Mouse (Mus musculus) midbrain, embryonic 14.5 days (tissue): ENCODE results near the gene Nars2. TPM values are rescaled to one million over a fixed set of nuclear protein-coding genes. Genes with fewer than 3 reads are reported as not detected.
A peak's percentile ranks its signal among the peaks of the same experiment; 100 is the strongest.
"Not testable (repeated sequence)": the region's sequence is repeated elsewhere in the genome, so short reads cannot be mapped to it uniquely, and the experiment has no call there.

Experiments used
- ATAC-seq: fragments of 200-750 bp; cut with Nextera tagmentation; 2 replicates; pipeline ENCODE4 v1.8.0; 2017; ENCODE audit warnings: moderate number of reproducible peaks, moderate library complexity; ENCODE audit not compliant: low FRiP score, low TSS enrichment
- DNase-seq: peaks from one replicate; pipeline ENCODE4 v3.0.0-alpha.2; 2015
- H3K27ac ChIP-seq: fragments of 300-500 bp; sonication (generic); replicated peaks from 2 replicates; pipeline ENCODE4 v1.5.1; 2014; ENCODE audit warnings: mild to moderate bottlenecking, low read depth, low read length, moderate library complexity
- H3K27me3 ChIP-seq: fragments of 300-500 bp; sonication (generic); 2 replicates; pipeline ENCODE4 v1.6.1; 2014; ENCODE audit warnings: low read length, control low read depth, mixed read lengths; ENCODE audit not compliant: control insufficient read depth, insufficient read depth
- H3K36me3 ChIP-seq: fragments of 300-500 bp; sonication (generic); 2 replicates; pipeline ENCODE4 v1.6.1; 2014; ENCODE audit warnings: low read length, control low read depth; ENCODE audit not compliant: control insufficient read depth, insufficient read depth
- H3K4me1 ChIP-seq: fragments of 300-500 bp; sonication (generic); 2 replicates; pipeline ENCODE4 v1.6.1; 2014; ENCODE audit warnings: mild to moderate bottlenecking, antibody characterized with exemption, low read length, control low read depth; ENCODE audit not compliant: control insufficient read depth, insufficient read depth
- H3K4me2 ChIP-seq: fragments of 300-500 bp; sonication (generic); 2 replicates; pipeline ENCODE4 v1.6.1; 2014; ENCODE audit warnings: mild to moderate bottlenecking, low read length, moderate library complexity
- H3K4me3 ChIP-seq: fragments of 300-500 bp; sonication (generic); replicated peaks from 2 replicates; pipeline ENCODE4 v1.5.1; 2014; ENCODE audit warnings: low read depth, low read length
- H3K9ac ChIP-seq: fragments of 300-500 bp; sonication (generic); replicated peaks from 2 replicates; pipeline ENCODE4 v1.6.1; 2014; ENCODE audit warnings: mild to moderate bottlenecking, low read length, moderate library complexity
- H3K9me3 ChIP-seq: fragments of 300-500 bp; sonication (generic); 2 replicates; pipeline ENCODE4 v1.6.1; 2016; ENCODE audit warnings: low read length, control low read depth, mixed read lengths; ENCODE audit not compliant: control insufficient read depth
- WGBS: fragments of 180-500 bp; shearing (Covaris S2); extraction: QIAGEN DNeasy Blood & Tissue Kit; methylation state at CpG from one replicate; pipeline ENCODE4 v1.1.7; 2014; 5-methylcytosine and 5-hydroxymethylcytosine counted together
- polyA plus RNA-seq: library from polyadenylated mRNA; unstranded; fragments of >200 nt; fragmentation: Nextera tagmentation; extraction: Ambion mirVana; gene quantifications from 2 replicates; pipeline ENCODE4 v1.2.1, GENCODE M21; 2014

Nars2 gene
- polyA plus RNA-seq, 1 experiment from 2014 or later: 18.6 TPM

DNA sequence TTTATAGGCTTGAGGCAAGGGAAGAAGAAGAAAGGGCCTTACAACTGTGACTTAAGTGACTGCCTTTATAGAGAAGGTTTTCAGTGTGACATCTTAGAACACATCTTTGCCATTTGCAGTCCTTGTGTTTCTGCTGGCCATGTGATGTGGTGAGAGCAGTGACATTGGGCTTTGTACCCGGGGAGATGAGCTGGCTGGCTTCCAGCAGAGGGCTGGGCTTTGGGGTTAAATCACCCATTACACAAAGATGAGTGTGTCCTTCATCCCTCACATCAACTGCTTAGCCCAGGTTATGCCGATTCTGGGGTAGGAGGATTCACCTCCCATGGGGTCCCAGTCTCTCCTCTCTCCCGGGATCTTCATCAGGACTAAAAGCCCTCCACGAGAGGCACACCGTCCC lies 41.4 kb upstream of the Nars2 start:
- Histone ChIP-seq H3K36me3 (peaks cover 4% of the 10 kb centered on the region), H3K27ac (no peak overlapping the region), H3K9me3 (no peaks in the 10 kb centered on the region), H3K4me3 (no peak overlapping the region), H3K27me3 (peaks cover 3% of the 10 kb centered on the region; the same call in 1 of the 2 replicates), H3K4me1 (0 out of 2 replicates have a peak, but pooled peaks cover 9% of the 10 kb centered on the region), H3K9ac (no peak overlapping the region), H3K4me2 (no peak overlapping the region)
- DNase-seq: no peak
- ATAC-seq: no peak
- 68% methylated on average over 5 of the region's 5 CpGs for WGBS

DNA sequence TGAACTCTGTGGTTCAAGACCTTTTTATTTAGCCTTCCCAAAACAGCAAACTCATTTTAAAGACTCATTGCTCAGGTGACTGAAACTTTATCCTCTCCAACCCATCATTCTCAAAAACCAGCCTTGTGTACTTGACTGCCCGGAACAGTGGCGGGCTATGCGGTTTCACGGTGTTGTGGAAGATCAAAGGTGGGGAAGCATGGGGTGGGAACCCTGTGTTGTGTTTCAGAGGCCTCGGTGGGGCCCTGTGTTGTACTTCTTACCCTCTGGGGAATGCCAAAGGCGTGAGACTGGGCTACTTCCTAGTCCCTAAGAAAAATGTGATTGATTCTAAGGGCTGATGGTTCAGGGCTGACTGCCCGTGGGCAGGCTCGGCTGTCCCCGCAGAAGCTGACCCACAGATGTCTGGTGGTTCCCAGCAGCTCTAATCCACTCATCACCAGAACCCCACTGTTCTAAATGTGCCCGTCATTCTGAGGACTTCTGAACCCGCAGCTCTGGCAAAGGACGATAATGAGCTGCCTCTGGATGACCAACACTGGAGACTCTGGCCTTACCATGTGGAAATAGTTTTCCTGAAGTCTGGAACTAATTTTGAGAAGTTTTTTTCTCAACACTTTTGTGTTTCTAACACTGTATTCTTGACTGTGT lies 40.9 kb upstream of the Nars2 start:
- ATAC-seq (no peak), DNase-seq (no peak)
- H3K36me3 ChIP-seq: peaks cover 4% of the 10 kb centered on the region
- peaks cover 3% of the 10 kb centered on the region; the same call in 1 of the 2 replicates for H3K27me3 ChIP-seq
- 0 out of 2 replicates have a peak, but pooled peaks cover 4% of the 10 kb centered on the region for H3K4me1 ChIP-seq
- no peak overlapping the region for H3K4me2 ChIP-seq
- H3K27ac ChIP-seq: no peak overlapping the region
- H3K4me3 ChIP-seq: no peak overlapping the region
- H3K9me3 ChIP-seq: no peaks in the 10 kb centered on the region
- no peak overlapping the region for H3K9ac ChIP-seq
- WGBS: 51% methylated on average over 12 of the region's 12 CpGs

DNA sequence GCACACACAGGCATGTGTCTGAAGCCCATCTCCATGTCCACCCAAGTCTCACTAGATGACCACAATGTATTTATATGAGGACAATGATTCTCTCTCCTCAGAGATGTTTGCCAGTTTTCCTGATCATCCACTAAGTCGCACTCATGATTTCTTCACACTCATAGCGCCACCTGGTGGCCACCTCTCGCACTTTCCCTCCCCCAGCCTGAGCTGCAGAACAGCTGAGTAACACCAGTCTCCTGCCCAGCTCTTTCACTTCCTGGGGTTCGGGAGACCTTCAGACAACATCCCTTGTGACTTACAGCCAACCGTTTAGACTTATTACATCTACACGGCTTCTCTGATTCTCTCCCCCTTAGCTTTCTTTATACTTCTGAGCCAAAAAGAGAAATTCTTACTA lies 37.3 kb upstream of the Nars2 start:
- WGBS: 13% methylated on average over 6 of the region's 6 CpGs
- Histone ChIP-seq H3K27ac (no peak overlapping the region), H3K4me3 (no peak overlapping the region), H3K27me3 (no peaks in the 10 kb centered on the region), H3K9me3 (no peaks in the 10 kb centered on the region), H3K4me2 (no peak overlapping the region), H3K9ac (no peak overlapping the region), H3K36me3 (no peaks in the 10 kb centered on the region), H3K4me1 (no peaks in the 10 kb centered on the region)
- DNase-seq: peak; percentile 96
- no peak; the same call in 1 of the 2 replicates for ATAC-seq

DNA sequence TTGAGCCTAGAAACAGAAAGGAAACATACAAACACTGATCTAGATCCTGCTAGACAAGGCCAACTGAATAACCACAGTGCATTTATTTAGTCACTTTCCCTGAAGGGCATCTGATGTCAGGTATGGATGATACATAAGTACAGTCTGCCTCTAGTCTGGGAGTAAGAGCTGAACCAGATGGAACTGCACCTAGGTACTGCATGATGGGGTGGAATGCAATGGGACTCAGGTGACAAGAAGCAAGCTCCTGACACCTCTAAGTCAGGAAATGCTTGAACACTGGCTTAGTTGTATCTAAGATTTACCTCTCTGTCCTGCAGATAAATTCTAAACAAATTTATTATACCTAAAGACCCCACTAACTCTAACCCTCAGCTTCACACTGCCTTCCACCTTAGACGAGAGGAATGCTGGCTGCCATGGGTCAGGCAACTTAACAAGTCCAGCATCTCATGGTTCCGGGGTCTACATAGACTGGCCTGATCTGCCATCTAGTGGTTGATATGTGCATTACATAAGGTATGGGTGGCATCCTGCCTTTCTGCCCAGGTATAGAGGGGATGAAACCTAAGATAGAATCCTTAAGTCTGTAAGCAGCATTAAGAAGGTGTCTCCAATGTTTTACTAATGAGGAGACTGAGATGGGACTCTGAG lies 35.7 kb upstream of the Nars2 start:
- H3K36me3 ChIP-seq: no peaks in the 10 kb centered on the region
- H3K27ac ChIP-seq: no peak overlapping the region
- WGBS: under 1% methylated on average over 2 of the region's 2 CpGs
- H3K4me2 ChIP-seq: no peak overlapping the region
- H3K27me3 ChIP-seq: no peaks in the 10 kb centered on the region
- H3K4me1 ChIP-seq: no peaks in the 10 kb centered on the region
- peak; percentile 66; the same call in 1 of the 2 replicates for ATAC-seq
- DNase-seq: peak; percentile 92
- no peak overlapping the region for H3K4me3 ChIP-seq
- no peak overlapping the region for H3K9ac ChIP-seq
- no peaks in the 10 kb centered on the region for H3K9me3 ChIP-seq

DNA sequence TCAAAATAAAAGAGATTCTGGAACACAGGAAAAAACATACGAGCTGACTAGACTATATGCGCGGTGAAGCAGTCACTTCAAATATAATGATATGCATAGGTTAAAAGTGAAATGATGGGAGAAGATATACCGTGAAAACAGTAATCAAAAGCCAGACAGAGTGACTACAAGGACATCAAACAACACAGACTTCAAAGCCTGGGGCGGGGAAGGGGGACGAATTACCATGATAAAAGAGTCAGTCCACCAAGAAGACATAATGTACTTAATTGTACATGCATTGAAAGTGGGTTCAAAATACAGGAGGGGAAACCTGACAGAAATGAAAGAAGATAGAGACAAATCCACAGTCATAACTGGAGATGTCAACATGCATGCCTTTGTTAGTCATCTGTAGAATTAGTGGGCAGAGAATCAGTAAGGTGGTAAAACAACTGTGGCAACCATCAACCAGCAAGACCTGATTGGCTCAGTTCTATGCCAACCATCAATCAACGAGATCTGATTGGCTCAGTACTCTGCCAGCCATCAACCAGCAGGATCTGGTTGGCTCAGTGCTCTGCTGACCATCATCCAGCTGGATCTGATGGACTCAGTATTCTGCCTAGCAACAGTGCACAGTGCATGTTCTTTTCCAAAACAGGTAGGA lies 30.7 kb upstream of the Nars2 start:
- no peak overlapping the region for H3K9ac ChIP-seq
- no peak overlapping the region for H3K27ac ChIP-seq
- no peak overlapping the region for H3K4me2 ChIP-seq
- peak; percentile 48 for DNase-seq
- no peaks in the 10 kb centered on the region for H3K27me3 ChIP-seq
- no peak overlapping the region for H3K4me3 ChIP-seq
- H3K9me3 ChIP-seq: no peaks in the 10 kb centered on the region
- H3K36me3 ChIP-seq: no peaks in the 10 kb centered on the region
- no peaks in the 10 kb centered on the region for H3K4me1 ChIP-seq
- ATAC-seq: peak; percentile 72
- WGBS: 25% methylated on average over 7 of the region's 7 CpGs

DNA sequence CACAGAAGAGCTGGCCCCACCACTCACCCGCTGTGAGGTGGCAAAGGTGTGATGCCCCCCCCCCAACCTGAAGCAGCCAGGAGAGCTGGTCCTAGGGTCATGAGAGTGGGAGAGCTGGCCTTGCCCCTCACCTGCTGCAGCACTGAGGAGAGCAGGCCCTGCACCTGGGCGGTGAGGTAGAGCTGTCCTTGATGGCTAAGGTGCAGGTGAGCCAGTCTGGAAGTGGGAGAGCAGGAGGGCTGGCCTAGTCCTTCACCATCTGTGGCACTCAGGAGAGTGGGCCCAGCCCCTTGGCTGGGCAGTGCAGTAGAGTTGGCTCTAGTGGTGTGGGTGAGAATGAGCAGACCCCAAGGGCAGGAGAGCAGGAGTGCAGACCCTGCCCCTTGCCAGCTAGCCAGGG lies 28.4 kb upstream of the Nars2 start:
- H3K36me3 ChIP-seq: no peaks in the 10 kb centered on the region
- WGBS: 98% methylated on average over 2 of the region's 2 CpGs
- H3K4me2 ChIP-seq: no peak overlapping the region
- no peaks in the 10 kb centered on the region for H3K9me3 ChIP-seq
- no peaks in the 10 kb centered on the region for H3K4me1 ChIP-seq
- ATAC-seq (no peak), DNase-seq (no peak)
- H3K4me3 ChIP-seq: no peak overlapping the region
- no peak overlapping the region for H3K9ac ChIP-seq
- H3K27me3 ChIP-seq: no peaks in the 10 kb centered on the region
- H3K27ac ChIP-seq: no peak overlapping the region

DNA sequence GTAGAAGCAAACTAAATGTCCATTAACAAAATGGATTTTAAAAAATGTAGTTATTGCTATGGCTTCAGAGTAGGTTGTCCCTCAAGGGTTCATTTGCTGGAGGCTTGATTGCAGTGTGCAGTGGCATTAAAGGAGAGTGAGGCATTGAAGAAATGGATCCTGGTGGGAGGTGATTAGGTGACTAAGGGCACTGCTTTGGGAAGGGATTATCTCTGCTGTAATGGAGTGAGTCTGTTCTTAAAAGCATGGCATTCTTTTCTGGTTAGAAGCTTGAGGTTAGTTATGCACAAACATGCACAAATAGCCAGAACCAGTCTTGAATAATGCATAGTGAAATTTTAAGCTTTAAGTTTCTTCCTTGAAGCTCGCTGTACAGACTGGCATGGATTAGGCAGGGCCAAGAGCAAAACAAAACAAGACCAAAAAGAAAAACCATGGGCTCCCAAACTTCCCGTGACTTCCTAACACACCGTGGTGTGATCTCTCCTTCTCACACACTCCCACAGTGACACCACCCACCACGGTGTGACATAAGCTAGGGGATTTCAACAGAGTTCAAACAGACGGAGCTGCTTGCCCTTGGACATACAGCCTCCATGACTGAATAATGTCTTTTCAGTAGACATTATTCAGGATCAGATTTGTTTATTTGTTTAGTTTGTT lies 7.5 kb upstream of the Nars2 start:
- Histone ChIP-seq H3K27ac (no peak overlapping the region), H3K9me3 (no peaks in the 10 kb centered on the region), H3K9ac (no peak overlapping the region), H3K4me2 (no peak overlapping the region), H3K27me3 (no peaks in the 10 kb centered on the region), H3K4me3 (no peak overlapping the region), H3K36me3 (no peaks in the 10 kb centered on the region), H3K4me1 (peaks cover 5% of the 10 kb centered on the region; the same call in 1 of the 2 replicates)
- DNase-seq: peak; percentile 14
- peak; percentile 11; the same call in 1 of the 2 replicates for ATAC-seq
- WGBS: 24% methylated on average over 5 of the region's 5 CpGs

DNA sequence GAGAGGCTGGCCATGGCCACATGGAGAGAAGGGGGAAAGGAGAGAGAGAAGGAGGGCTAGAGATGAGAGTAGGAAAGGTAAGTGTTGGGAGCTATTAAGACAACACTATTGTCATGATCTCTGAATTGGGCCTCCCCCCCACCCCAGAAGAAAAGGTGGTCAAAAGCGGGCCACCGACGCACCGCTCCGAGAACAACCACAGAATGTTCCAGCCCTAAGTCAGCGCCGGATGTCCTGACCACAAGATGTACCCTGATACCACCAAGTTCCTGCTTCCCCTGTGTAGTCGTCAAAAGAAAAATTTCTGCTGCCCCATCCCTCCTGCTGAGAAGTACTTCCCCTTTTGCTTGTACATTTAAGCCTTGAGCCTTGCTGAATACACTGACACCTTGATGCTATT lies 4.8 kb upstream of the Nars2 start:
- H3K4me3 ChIP-seq, H3K27me3 ChIP-seq, H3K27ac ChIP-seq, H3K36me3 ChIP-seq, DNase-seq, ATAC-seq, H3K9ac ChIP-seq, H3K4me1 ChIP-seq, H3K9me3 ChIP-seq, H3K4me2 ChIP-seq: not testable (repeated sequence)
- 92% methylated on average over 8 of the region's 8 CpGs for WGBS
